Mouse (Mus musculus) adrenal gland, postnatal 10 days (tissue): Measurements from ENCODE around the gene Macrod2. TPM values are rescaled to one million over a fixed set of nuclear protein-coding genes. Genes with fewer than 3 reads are reported as not detected.
A peak's percentile ranks its signal among the peaks of the same experiment; 100 is the strongest.

ENCODE experiments used
- DNase-seq: peaks from one replicate; pipeline ENCODE4 v3.0.0; 2021; ENCODE audit warnings: mixed read lengths
- total RNA-seq, 2 experiments: library from RNA; stranded (reverse); gene quantifications; 2 replicates each; pipeline ENCODE4 v1.2.3; 2021

The Macrod2 gene
- total RNA-seq, 2 experiments from 2014 or later, result 7.9 to 9.5 TPM

DNA sequence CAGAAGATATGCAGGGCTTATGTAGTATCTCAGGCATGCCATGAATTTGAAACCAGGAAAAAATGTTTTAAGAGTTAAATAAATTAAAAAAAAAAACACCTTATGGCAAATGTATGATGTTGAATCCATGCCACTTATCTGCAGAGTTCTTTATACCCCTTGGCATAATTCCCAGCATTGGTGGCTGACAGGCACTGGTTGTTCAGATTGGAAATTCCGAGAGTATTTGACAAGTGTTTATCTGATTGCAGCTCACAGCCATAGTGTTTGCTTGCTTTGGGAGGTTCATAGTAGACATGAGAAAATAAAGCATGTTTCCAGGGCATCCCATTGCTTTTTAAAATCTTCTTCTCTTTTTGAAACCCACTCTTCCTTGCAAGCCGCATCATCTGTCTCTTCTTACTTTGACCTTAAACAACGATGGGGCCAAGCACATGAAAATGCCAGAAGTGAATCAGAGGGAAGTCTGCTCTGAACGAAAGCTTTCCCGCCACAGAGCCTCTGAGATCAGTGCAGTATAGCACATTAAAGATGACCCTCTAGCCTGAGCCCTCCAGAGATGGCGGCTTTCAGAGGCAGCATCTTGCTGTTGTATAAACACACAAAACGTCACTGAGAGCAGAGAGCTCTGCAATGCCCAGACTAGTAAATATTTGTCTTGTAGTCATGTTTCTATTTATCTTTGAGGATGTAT, 1305.8 kb downstream of the Macrod2 start:
- DNase-seq, result no peak

DNA sequence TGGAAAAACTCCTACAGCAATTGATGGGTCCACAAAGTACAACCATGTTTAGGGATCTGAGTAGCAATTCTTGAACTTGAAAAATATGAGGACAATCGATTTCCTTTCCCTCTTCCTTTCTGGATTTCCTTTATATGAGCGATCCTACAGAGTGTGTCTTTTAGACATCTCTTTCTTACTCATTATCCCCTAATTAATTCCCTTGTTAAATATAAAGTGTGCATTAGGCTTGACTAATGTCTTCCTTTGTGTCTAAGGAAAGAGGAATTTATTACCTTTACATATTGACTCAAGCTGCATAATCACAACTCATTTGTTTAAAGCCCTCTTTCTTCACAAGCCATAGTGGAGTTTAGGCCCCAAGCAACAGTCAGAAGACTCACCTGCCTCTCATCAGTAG, 1316.7 kb downstream of the Macrod2 start:
- DNase-seq, result no peak

DNA sequence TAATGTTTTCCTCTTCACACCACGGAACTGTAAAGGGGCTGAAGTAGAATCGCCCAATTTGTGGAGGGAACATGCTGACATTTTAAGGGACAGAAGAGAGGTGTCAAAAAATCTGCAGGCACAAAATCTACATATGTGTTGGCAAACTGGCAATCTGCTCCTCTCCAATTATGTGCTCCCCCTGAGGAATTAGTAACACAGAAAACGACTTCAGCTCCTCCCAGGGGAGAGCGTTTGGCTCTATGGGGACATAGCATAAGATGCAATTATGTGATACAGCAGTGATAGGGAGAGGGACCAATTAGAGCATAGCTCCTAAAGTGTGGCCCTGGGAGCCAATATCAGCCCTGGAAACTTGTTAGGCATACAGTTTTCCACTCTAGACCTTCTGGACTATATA, 1317.2 kb downstream of the Macrod2 start:
- no peak for DNase-seq

DNA sequence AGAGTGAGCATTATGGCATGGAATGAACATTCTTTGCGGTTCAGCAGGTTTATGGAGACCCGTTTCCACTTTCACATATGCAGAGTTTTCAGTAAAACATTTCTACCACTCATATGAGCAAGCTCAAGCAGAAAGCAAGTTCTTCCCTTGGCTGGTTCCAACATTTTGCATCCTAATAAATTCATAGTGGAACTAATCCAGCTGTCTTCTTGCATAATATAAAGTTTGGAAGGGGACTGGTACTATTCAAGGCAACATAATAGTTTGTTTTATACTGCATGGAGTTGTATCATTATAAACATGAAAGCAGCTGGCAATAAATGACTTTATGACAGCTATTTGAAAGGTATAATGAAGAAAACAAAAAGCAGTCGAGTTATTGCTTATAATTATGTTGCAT, 1320.0 kb downstream of the Macrod2 start:
- no peak for DNase-seq

DNA sequence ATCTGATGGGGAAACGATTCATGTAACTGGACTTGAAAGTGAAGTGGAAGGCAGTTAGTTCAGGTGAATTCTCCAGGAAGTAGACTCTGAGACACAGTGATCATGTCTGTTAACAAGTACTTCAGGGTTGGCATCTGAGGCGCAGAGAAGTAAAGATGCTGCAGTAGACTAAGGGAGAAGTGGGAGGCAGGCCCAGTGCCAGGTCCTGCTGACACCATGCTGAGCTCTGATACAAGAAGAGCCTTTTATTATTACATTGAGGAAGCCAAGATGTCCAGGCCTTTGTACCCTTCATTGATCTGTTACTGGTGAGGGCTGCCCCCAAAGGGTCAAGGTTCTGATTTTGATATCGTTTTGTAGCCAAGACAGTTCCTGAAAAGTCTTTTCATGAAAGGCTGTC, 1327.4 kb downstream of the Macrod2 start:
- DNase-seq, result no peak

DNA sequence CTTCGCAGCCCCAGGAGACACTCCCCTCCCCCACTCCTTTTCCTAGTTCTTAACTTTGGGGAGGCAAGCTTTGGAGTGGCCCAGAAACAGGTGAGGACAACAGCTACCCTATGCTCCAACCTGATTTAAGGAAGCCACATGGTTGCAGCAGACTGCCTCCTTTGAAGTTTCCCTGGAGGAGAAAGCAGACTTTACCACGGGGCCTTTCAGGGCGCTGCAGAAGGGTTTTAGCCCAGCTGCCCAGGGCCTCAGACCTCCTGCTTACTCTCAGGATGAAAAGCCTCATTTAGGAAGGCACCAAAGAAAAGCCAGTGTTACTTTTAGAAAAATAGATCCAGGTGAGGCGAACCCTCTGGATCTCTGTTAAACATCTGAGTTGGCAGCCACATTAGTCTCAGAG, 1333.9 kb downstream of the Macrod2 start:
- DNase-seq, result no peak

DNA sequence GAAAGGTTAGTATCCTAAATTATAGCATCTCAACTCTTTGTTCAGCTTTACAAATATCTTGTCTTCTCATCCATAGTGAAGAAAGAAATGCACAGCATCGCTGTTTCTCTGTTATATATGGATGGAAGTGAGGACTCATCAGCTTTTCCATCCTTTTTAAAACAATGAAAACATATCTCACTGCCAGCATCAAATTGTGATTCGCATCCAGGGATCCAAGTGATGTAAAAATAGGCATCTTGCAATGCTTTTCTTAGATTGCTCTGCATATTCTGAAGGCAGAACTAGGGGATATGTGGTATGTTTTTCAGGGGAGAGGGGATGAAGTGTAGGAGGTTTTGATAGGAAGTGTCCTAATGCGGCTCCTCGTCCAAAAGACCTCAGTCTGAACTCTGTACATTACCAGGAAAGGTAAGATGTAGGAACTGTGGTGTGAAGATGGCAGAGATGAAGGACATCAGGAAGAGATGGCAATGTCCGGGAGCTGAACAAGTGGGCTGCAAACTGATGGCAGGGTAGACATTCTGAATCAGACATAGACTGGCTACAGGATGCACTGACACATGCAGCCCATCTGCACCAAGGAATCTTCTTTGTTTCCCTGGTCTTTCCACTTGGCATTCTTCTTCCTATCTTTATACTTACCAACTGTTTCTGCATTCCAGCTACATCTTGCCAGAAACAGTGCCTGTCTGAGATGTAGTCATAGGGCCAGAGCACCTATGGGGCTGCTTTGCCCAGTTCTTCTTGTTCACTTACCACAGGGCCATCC, 1341.8 kb downstream of the Macrod2 start:
- no peak for DNase-seq

DNA sequence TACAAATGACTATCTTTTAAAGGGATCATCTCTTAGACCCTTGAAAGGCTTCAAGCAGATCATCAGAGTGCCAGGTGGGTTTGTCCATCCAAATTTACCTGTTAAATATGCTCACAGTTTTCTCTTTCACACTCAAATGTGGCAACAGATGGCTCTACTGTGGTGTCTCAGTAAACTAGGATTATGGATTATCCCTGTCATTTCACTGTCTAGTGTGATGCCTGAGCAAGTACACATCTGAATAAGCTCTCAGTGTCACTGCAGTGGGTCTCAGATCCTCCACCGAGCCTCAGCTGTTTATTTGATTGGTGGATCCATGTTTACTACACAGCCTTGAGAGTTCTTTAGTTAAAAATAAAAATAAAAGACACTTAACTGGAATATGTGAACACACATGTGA, 1343.6 kb downstream of the Macrod2 start:
- no peak for DNase-seq

DNA sequence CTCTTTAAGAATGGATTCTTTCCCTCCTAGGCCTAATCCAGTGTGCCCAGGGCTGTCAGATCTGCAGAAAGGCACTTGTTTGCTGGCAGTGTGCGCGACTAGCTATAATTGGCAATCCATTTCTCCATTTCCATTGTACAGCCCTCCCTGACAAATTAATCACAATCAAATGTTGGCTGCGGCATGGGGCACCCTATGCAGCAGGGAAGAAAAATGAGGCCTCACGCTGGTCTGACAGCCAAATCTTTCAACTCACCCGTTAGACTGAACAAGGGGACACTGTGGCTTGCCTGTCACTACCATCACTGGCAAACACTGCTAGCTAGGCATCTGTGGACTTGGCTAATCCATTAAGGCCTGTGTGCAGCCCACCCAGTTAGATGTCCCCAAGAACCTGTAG, 1345.2 kb downstream of the Macrod2 start:
- DNase-seq, result no peak

DNA sequence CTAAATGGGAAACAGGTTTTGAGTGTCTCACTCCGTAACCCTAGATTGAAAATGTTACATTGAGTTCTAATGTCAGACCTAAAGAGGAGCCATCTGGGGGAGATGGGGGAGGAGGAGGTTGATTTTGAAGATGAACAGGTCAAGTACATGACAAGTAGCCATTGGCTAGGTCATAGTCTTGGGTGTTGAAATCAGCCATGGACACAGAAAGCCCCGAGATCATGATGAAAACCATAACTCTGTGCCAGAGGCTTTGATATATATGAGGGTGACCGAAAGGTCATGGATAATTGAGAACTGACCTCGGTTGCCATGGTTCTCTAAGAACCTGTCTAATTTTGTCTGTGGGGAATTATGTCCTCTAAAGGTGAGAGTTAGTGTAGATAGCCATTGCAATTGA, 1405.1 kb downstream of the Macrod2 start:
- DNase-seq, result no peak

DNA sequence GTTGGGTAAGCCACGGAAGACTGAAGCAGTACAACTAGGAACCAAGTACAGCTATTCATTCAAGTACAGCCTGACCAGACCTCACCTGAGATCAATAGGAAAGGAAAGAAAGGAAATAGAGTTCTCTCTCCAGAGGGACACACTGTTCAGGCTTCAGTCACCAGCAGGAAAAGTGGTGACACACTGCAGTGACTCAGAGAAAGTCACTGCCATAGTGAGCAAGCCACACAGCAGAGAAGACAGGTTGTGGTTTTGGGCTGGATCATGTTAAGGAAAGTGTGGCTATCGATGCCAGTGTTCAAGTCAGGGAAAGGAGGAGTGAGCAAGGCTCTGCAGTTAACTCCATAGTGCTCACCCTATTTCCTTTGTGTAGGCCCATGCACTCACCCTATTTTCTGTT, 1405.8 kb downstream of the Macrod2 start:
- no peak for DNase-seq

DNA sequence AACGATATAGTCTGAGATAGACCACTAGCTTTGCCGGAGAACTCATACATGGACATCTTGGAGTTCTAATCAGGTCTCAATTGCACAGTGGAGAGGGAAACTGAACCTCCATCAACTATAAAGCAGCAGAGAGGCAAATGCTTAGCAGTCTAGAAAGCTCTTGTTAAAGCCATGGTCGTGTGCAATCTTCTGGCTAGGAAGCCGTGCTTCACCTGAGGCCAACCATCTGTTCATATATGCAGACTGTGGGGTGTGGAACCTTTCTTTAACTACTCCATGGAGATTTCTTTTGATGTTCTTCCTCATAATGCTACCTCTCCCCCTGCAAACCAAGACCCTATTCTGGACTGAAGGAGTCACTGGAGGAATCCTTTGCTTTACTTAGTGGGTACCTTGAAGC, 1421.2 kb downstream of the Macrod2 start:
- DNase-seq, result no peak

DNA sequence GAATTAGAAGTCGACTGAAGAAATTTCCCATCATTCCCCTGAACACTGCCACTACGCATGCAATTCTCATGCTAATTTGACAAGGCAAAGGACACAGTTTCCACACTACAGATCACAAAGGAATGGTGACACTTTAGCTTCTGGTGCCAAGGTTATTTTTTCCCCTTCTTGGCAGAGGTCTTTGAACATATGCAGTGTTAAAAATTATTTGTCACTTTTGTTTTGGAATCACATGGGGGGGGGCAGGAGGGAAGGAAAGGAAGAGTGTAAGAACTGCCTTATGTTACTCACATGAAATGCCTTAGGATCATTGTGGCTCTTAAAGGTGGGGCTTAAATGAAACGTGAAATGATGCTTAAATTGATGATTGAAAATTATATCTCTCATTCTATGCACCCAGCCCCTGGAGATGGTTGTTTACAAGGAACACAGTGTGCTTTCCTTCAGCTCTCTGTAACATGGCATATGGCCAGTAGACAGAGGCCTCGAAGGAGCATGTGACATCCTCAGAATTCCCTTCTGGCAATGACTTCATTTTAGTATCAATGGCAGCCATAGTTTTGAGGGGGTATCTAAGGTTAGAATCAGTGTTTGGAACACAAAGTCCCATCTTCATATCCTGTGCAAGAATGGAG, 1422.6 kb downstream of the Macrod2 start:
- no peak for DNase-seq

DNA sequence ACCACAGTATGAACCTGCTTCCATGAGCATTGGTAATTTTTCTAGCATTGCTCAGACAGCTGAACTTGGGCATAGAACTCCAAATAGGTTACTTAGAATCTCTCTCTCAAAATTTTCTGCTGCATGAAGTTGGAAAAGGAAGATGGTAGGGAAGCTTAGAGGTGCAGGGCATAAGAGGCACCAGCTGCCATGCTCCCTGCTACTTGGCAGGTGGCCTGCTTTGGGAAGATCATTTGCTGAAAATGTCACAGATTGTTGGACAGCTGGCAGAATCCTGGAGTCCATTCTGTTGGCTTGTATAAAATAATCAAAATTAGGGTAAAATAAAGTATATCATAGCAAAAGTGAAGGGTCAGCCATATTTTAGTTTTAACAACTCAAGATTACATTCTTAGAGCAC, 1425.7 kb downstream of the Macrod2 start:
- DNase-seq, result no peak

DNA sequence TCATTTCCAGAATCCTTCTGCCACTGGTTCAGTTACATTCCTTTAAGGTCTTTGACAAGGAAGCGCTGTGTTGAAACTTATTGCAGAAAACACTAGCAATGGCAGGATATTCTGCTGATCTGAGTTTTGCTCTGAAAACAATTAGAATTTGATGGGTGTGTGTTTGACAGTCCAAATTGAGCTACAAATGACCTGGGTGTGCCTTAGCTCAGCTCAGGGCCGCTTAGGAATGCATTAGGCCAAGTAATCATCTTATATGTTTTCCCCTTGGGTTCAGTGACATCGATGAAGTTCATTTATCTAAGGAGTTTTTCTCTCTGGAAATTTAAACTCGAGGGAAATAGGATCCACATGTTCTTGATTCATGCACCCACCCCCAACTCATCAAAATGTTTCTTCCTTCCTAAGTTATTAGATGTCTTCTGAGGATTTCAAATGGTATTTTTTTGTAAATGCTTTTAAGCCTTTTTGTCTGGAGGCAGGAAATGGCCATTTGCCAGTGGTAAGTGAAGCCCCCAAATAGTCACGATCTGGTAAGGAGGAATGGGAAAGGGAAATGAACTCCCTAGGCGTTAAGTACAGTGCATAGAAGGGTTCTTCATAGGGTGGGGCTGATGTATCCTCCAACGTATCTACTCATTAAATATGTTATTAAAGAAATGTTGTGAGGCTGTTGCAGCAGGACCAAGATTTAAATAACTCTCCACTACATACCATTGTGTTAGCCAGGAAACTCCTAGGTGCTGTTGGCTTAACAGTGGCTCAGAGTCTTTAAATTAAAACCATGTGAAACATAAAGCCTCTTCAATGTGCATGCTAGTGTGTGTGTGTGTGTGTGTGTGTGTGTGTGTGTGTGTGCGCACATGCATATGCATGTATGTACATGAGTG, 1430.7 kb downstream of the Macrod2 start:
- no peak for DNase-seq

DNA sequence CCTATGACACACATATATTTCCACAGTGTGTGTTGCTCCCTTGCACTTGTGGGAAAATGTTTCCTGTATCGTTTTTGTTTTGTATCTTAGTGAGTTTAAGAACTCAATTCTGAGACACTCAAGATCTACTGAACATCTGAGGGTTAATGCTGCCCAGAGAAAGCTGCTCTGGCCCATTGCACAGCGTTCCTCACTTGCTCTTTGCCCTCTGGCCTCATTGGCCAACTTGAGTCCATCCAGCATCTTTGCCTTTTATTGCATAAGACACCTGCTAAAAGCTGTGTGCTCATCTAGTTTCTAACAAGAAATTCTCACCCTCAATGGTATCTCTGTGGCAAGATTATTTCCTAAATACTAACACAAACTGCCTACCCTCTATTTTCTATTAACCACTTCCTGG, 1435.4 kb downstream of the Macrod2 start:
- no peak for DNase-seq

DNA sequence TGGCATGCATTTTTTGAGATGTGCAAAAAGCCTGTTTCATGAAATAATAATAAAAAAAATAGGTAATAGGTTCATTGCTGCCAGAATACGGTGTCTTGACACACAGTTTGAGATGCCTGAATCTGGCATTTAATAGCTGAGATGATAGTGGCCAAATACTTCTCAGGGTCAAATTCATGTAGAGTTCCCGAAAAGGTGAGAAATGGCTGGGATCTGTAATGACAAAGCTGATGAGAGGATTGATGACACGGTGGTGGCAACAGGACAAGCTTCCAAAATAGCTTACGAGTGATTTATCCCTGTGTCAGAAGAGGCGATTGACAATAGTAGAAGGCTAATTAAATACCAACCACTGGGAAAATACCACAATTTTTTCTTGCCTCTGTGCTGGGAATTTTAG, 1436.4 kb downstream of the Macrod2 start:
- DNase-seq, result no peak

DNA sequence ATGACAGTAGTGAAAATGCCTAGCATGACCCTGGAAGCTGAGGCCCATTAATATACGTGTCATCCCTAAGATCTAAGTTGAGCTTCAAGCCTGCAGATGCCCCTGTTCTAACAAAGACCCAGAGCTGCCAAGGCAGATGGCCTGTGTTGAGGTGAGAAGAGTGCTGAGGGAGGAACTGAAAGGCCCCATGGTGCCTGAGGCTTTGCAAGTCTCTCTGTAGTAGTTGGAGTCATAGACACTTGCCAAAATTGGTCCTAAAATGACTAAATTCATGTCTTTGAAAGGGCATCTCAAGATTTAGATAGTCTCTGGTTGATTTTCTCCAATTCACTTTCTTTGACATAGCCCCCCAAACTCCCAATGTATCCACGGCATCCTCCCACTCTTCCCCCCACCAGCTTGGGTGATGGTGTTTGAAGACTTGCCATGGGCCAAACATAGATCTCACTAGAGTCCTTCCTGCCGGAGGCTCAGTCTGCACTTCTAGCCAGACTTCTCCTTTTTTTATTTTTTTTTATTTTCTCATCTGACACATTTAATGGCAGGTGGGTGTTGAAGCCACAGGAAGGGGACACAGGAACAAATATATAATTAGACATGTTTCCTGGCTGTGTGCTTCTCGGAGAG, 1439.2 kb downstream of the Macrod2 start:
- no peak for DNase-seq

DNA sequence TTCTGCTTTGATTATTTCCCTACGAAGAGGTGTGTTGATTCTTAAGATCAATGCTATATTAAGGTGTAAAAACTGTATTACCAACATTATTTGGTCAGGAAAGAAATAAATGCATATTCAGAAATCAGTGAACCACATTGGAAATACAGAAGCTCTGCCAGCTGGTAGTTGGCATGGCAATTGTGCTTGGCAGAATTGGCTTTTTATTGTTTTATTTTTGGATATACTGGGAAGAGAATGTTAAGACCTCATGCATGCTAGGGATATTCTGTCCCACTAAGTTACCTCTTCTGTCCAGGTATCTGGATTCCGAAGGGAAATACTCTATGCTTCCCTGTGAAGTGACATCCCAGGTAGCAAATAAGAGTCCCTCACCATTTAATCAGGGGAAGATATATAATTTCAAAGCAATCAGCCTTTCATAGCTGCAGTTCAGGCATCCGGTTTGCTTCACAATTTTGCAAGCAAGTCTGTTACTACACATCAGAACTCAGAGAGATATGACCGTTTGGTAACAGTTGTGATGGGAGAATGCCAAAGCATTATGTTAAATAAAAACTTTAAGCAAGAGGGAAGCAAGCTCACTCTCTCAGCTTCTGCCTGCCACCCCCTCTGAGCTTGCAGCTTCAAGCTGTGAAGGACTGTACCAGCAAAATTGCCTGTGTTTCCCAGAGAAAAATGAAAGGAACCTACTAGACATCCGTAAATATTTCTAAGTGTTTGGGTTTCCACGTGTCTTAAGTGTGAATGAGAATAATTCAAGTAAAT, 1449.5 kb downstream of the Macrod2 start:
- no peak for DNase-seq

DNA sequence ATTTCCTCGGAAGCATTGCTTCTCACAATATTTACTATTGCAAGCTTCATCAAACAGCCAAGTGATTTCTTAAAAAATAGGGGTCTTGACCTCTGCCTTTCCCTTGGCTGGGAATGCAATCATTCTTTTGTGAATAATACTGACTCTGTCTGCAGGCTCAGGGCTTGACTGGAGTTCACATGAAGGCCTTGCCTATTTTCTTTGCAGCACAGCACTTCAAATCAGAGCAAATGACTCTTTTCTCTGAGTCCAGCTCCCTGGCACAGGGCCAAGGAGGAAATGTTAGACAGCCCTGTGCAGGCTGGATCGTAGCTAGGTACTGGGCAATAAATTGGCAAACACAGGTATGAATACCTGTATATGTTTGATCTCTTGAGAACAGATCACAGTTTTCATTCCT, 1464.1 kb downstream of the Macrod2 start:
- peak; percentile 11 for DNase-seq

DNA sequence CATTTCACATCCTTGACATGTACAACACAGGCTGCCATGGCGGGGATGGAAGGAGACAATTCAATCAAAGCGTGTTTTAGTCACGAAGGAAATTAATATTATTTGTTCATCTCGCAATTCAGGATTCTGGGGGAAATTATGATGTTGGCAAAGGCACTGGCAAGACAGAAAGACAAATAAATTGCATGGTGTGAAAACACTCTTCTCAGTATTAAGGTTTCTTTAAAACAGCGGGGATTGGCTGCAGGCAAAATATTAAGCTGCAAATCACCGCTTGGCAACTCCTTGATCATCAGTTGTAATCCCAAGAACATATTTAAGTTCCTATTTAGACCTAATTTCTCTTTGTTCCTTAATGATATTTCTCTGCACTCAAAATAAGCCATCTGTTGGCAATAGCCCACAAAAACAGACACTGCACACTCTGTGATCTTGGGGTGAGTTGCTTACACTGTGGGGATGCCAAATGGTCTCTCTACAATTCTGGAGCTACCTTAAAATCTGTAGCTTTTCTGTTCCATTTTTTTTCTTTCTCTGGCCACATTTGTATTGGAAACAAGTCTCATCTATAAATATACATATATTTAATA, 1466.7 kb downstream of the Macrod2 start:
- DNase-seq, result no peak
